Mouse (Mus musculus): ENCODE measurements around the gene Rbm8a.

DNA sequence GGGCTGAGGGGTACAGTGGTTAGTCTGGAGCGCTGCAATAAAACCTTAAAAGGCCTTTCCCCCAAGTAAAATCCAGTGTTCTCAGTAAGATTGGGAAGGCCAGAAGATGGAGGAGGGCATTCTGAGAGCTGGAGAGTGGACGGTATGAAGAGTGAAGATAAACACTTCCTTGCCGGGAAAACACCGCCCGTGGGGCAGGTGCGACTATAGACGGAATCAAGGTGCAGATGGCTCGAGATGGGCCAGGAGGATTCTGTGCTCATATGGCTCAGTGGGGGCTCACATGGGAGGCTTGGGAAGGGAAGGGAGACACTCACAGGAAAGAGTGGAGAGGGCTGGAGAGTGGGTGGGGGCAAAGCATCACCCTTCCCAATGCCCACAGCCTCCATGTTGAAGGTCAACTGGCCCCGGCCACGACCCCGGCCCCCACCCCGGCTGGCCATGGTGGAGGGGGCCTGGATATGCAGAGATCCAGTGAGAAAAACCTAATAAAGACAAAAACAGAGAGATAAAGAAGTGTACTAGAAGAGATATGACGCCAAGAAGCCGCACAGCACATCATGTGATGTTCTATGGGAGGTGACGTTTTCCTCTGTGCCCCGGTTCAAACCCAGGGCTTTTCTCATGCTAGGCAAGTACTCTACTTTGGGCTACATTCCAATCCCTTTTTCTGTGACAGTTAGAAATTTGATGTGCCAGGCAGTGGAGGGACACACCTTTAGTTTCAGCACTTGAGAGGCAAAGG is 47.8 kb upstream of the Rbm8a start:
- no peak for TF ChIP-seq CTCF (IDR thresholded peaks at IDR 0.05)
- no peak for TF ChIP-seq POLR2A (IDR thresholded peaks at IDR 0.05; ENCODE audit: insufficient read depth, low read depth, low read length)

Data from heart, adult 2 months (tissue).